Mouse (Mus musculus) thymus, adult 2 months (tissue): ENCODE measurements around the gene Fcrl6.

Experiments
- CTCF ChIP-seq: fragments of 200-500 bp; IDR thresholded peaks from 2 replicates; pipeline ENCODE4 v1.5.1; 2012; ENCODE audit warnings: mild to moderate bottlenecking, control low read depth, low read length, moderate library complexity, borderline replicate concordance; ENCODE audit not compliant: control insufficient read depth, poor library complexity, insufficient read depth; ENCODE audit errors: extremely low read depth
- POLR2A ChIP-seq: fragments of 200-500 bp; IDR thresholded peaks from 2 replicates; pipeline ENCODE4 v1.6.1; 2012; ENCODE audit warnings: mild to moderate bottlenecking, low read length, control low read depth, moderate library complexity; ENCODE audit not compliant: control insufficient read depth, poor library complexity, insufficient read depth; ENCODE audit errors: extremely low read depth

GRCm38 (mm10) chr1:172618141-172618540 lies 15.8 kb upstream of the Fcrl6 start:
- TF ChIP-seq POLR2A (no peak), CTCF (no peak)
